Mouse (Mus musculus) lung, postnatal 25 days (tissue): Measurements from ENCODE around the gene Tex37.

Experiments
- DNase-seq: peaks from one replicate; pipeline ENCODE4 v3.0.0; 2022; ENCODE audit warnings: low spot score

Gene Tex37

GRCm38 (mm10) chr6:70918827-70919226 lies at the start of gene Tex37:
Gene Tex37, minus strand, starts transcription at chr6:70918927.
- no peak for DNase-seq

GRCm38 (mm10) chr6:70968291-70968690 lies 49.6 kb upstream of the Tex37 start:
- no peak for DNase-seq

GRCm38 (mm10) chr6:70967422-70967821 lies 48.7 kb upstream of the Tex37 start:
- no peak for DNase-seq

GRCm38 (mm10) chr6:70965694-70966093 lies 47.0 kb upstream of the Tex37 start:
- no peak for DNase-seq

GRCm38 (mm10) chr6:70964116-70964830 lies 45.5 kb upstream of the Tex37 start:
- no peak for DNase-seq

- no peak for DNase-seq
Observed at GRCm38 (mm10) chr6:70957341-70957940, 38.7 kb upstream of the Tex37 start.

GRCm38 (mm10) chr6:70956936-70957335 lies 38.2 kb upstream of the Tex37 start:
- DNase-seq = no peak

- peak; percentile 5 for DNase-seq
Observed at GRCm38 (mm10) chr6:70956285-70956912, 37.7 kb upstream of the Tex37 start, which contains the start of gene Foxi3. Gene Foxi3, plus strand, starts transcription at chr6:70956531.

GRCm38 (mm10) chr6:70955841-70956240 lies 37.1 kb upstream of the Tex37 start:
- no peak for DNase-seq

- no peak for DNase-seq
Observed at GRCm38 (mm10) chr6:70955291-70955800, 36.6 kb upstream of the Tex37 start.

GRCm38 (mm10) chr6:70954040-70954439 lies 35.3 kb upstream of the Tex37 start:
- no peak for DNase-seq

GRCm38 (mm10) chr6:70953274-70953673 lies 34.5 kb upstream of the Tex37 start:
- DNase-seq = no peak

GRCm38 (mm10) chr6:70931801-70932200 lies 13.1 kb upstream of the Tex37 start:
- DNase-seq = no peak

- DNase-seq = peak; percentile 20
Observed at GRCm38 (mm10) chr6:70921274-70922074, 2.7 kb upstream of the Tex37 start.

- DNase-seq = no peak
Observed at GRCm38 (mm10) chr6:70912396-70912765, 6.3 kb downstream of the Tex37 start.

- no peak for DNase-seq
Observed at GRCm38 (mm10) chr6:70911668-70912395, 6.9 kb downstream of the Tex37 start.

- no peak for DNase-seq
Observed at GRCm38 (mm10) chr6:70910285-70910684, 8.4 kb downstream of the Tex37 start.

- DNase-seq = no peak
Observed at GRCm38 (mm10) chr6:70909572-70909971, 9.2 kb downstream of the Tex37 start.

GRCm38 (mm10) chr6:70903689-70904088 lies 15.0 kb downstream of the Tex37 start:
- DNase-seq = no peak

GRCm38 (mm10) chr6:70899594-70900003 lies 19.1 kb downstream of the Tex37 start:
- DNase-seq = no peak

GRCm38 (mm10) chr6:70898166-70898565 lies 20.6 kb downstream of the Tex37 start:
- no peak for DNase-seq

GRCm38 (mm10) chr6:70887993-70888392 lies 30.7 kb downstream of the Tex37 start:
- DNase-seq = no peak
